Mouse (Mus musculus): ENCODE measurements around the gene Nupl1.

- no peak for TF ChIP-seq GATA1 (IDR thresholded peaks at IDR 0.05; ENCODE audit: borderline replicate concordance, low read length)
- no peak for TF ChIP-seq FLI1 (IDR thresholded peaks at IDR 0.05; ENCODE audit: low read length)
Measured at GRCm38 (mm10) chr14:60195999-60196398, 55.2 kb downstream of the Nupl1 start.

Measured in megakaryocyte, embryonic 14.5 days (primary cell).